Mouse (Mus musculus): ENCODE results near the gene Prickle1.

Gene Prickle1

GRCm38 (mm10) chr15:93594888-93595698 is 598 bp downstream of the Prickle1 start:
- DNase-seq (ENCODE audit: low spot score in 2 of 2), result peak; percentile 31 to 53

GRCm38 (mm10) chr15:93594296-93594887 is 1.3 kb downstream of the Prickle1 start:
- DNase-seq (ENCODE audit: low spot score in 2 of 2), result peak in 1 of 2 experiments; percentile 21

DNA sequence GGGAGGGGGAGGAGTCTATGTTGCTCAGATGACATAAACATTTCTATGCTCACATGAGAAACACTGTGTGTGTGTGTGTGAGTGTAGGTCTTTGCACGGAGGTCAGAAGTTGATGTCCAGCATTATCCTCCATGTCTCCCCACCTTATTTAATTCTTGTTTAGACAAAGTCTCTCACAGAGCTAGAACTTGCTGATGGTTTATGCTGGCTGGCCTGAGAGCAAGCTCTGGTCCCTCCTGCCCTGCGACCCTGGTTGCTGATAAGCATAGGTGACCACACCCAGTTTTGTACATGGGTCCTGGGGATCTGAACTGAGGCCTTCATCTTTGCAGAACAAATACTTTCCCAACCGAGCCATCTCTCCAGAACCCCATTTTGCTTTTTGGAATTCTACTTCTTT is 3.1 kb downstream of the Prickle1 start:
- no peak for DNase-seq (ENCODE audit: low spot score in 2 of 2)

DNA sequence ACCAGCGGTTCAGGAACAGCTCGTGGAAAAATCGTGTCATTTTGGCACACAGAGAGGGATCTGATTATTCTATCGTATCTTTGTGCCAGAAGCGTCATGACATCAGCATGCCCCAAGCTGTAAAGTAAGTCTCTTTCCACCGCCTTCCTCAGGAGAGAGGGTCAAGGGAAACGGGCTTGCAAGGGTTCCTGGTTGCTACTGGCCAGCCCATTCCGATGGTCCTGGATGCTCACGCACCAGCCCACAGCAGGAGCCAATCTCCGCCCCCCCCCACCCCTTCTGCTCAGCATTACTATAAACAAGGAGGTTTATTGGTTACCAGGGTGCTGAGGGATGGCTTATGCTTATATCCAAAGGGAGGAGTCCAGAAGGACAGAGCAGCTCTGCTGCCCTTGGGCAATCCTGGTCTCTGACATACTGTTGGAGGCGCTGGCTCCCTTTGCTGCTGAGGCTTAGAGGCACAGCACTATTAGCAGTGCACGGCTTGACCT is 3.8 kb downstream of the Prickle1 start:
- DNase-seq (ENCODE audit: low spot score in 2 of 2), result peak; percentile 22 to 43

DNA sequence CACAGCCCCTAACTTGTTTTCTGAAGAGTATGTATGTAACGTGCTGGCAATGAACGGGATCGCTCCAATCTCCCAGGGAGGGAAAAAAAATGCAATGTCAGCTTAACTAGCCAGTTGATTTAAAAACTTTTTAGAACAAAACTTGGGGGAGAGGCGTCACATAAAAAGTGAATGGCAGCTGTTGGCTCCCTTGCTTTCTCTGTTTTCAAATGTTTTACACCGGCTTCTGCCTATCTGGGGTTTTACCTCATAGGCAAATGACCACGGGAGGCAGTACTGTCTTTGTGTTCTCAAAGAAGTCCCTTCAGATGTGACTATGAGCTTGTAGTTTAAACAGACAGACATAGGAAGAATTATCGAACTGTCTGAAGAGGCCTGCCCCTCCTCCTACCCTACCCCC is 4.3 kb downstream of the Prickle1 start:
- no peak for DNase-seq (ENCODE audit: low spot score in 2 of 2)

DNA sequence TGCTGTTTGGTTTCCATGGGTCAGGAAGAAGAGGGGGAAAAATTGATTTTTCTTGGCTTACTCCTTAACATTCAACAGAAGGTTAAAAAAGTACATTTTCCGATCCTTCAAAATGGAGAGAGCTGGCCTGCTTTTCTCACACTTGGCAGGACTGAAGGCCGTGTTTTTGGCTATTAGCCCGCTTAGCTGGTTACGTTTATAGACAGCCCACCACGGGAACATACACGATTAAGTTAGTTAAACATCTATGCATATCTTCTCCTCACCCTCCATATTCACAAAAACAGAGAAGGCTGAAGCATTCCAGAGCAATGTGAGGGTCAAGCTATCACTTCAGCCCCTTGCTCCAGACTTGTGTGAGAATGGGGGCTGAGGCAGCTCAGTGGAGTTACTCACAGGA is 7.3 kb downstream of the Prickle1 start:
- no peak for DNase-seq (ENCODE audit: low spot score in 2 of 2)

GRCm38 (mm10) chr15:93587660-93588059 is 8.0 kb downstream of the Prickle1 start:
- DNase-seq (ENCODE audit: low spot score in 2 of 2), result no peak

DNA sequence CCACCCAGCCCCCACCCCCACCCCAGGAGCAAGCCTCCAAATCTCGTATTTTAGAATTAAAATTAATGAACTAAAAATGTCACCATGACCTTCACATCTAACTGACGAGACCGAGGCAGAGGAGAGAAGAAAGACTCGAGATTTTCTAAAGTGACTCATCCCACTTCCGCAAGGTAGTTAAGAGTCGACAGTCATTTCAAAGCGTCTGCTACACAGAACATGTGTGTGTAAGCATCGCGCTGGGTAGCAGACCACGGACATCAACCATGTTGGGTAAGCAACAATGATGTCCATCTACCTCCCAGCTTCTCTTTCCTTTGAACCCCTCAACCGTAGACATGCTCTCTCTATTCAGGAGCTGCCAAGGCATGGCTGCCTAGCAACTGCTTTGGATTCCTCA is 12.6 kb downstream of the Prickle1 start:
- DNase-seq (ENCODE audit: low spot score in 2 of 2), result no peak

- no peak for DNase-seq (ENCODE audit: low spot score in 2 of 2)
Observed at GRCm38 (mm10) chr15:93581736-93582135, 14.0 kb downstream of the Prickle1 start.

GRCm38 (mm10) chr15:93579899-93580298 is 15.8 kb downstream of the Prickle1 start:
- no peak for DNase-seq (ENCODE audit: low spot score in 2 of 2)

DNA sequence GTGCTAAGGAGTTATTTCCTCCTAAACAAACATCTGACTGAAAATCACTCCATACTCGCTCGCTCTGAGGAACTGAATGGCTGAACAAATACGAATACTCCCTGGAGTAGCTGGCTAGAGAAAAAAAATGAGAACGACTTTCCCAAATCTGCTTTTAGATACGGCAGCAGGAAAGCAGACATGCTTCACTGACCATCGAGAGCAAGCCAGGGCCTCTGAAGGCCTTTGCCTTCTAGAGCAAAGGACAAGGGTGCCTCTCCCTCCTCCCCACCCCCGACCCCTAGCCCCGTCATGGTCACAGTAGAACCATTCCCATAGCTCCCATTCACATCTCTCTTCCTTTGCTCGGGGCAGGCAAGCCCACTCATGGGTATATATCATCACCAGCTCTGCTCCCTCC is 16.6 kb downstream of the Prickle1 start:
- no peak for DNase-seq (ENCODE audit: low spot score in 2 of 2)

- DNase-seq (ENCODE audit: low spot score in 2 of 2), result no peak
Observed at GRCm38 (mm10) chr15:93576361-93576760, 19.3 kb downstream of the Prickle1 start.

- DNase-seq (ENCODE audit: low spot score in 2 of 2), result peak; percentile 69 to 87
Observed at GRCm38 (mm10) chr15:93575884-93576283, 19.8 kb downstream of the Prickle1 start.

- no peak for DNase-seq (ENCODE audit: low spot score in 2 of 2)
Observed at GRCm38 (mm10) chr15:93572889-93573288, 22.8 kb downstream of the Prickle1 start.

GRCm38 (mm10) chr15:93570881-93571495 is 24.7 kb downstream of the Prickle1 start:
- DNase-seq (ENCODE audit: low spot score in 2 of 2), result no peak

- DNase-seq (ENCODE audit: low spot score in 2 of 2), result no peak
Observed at GRCm38 (mm10) chr15:93568911-93569310, 26.8 kb downstream of the Prickle1 start.

DNA sequence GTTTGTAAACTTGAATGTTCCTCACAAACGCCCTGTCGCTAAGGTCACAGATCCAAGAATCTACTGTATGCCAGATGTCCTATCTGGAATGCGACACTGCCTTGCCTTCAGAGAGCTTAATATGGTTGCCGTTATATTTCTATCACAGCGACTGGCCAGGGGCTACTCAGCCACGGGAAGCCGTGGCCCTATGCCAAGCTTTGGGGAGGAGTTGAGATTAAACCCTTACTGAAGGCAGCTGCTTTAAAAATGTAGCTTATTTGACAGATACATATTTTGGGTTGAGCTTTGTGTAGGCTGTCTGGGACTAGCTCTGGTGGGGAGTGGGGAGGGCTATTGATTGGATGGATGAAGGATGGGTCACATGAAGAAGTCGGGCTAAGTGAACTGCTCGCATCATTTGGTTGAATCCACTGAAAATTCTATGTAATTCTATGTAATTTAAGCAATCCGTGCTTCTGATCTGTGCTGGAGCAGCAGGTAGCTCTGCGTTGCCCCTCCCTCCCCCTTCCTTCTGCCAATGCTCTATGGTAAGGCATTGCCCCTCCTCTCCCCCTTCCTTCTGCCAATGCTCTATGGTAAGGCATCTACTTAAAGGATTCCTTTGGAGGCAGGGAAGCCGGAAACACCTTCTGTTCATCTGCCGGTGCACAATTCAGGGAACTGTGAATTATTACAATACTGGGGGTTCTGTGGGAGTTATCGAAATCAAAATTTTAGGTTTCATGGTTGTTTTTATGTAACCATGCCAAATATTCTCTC is 28.0 kb downstream of the Prickle1 start:
- no peak for DNase-seq (ENCODE audit: low spot score in 2 of 2)

DNA sequence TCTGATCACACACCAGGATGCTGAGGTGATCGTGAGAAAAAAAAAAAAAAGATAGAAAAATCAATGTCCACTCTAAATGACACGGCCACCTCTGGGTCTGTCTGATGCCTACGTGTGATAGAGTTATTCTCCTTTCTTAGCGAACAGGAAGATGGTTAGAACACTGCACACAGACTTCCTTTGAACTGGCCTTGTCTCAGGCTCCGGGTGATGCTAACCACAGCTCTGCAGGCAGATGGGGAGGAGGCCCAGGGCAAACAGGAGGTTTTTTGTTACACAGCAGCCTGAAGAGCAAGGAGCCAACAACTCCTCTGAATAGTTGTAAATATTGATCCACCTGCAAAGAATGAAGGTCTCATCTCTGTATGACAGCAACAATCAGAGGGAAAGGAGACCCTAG is 32.2 kb downstream of the Prickle1 start:
- no peak for DNase-seq (ENCODE audit: low spot score in 2 of 2)

DNA sequence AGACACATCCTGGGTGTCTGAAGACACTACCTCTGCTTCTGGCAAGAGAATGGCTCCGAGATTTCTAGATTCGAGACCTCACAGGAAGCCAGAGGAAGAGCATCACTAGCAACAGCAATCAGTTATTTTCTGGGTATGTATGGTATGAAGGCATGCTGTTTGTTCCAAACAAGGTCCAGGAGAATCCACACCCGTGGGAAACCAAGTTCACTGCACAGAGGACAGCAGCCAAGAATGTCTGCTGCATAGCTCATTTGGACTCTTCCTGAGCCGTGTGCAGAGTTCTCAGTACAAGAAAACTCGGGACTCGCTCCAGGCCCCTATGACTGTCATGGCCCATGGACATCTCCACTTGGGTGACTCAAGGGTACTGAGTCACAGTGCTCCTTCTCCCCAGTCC is 34.2 kb downstream of the Prickle1 start:
- no peak for DNase-seq (ENCODE audit: low spot score in 2 of 2)

GRCm38 (mm10) chr15:93558421-93558820 is 37.3 kb downstream of the Prickle1 start:
- no peak for DNase-seq (ENCODE audit: low spot score in 2 of 2)

- no peak for DNase-seq (ENCODE audit: low spot score in 2 of 2)
Observed at GRCm38 (mm10) chr15:93555719-93556118, 40.0 kb downstream of the Prickle1 start.

All from heart, adult 9 months (tissue).